Mouse (Mus musculus): Measurements from ENCODE around the gene Wdr19.

- TF ChIP-seq POLR2A (IDR thresholded peaks at IDR 0.05; ENCODE audit: insufficient read depth, low read depth, low read length) (no peak), CTCF (IDR thresholded peaks at IDR 0.05; ENCODE audit: insufficient read depth, low read depth, low read length) (no peak)
Observed at GRCm38 (mm10) chr5:65300121-65300520, 100.6 kb downstream of the Wdr19 start.

Data from olfactory bulb, adult 2 months (tissue).